Mouse (Mus musculus) limb, embryonic 10.5 days (tissue): ENCODE results near the gene Cdr1. TPM values are rescaled to one million over a fixed set of nuclear protein-coding genes. Genes with fewer than 3 reads are reported as not detected.

Source experiments
- DNase-seq: peaks from one replicate; pipeline ENCODE4 v3.0.0-alpha.2; 2017; ENCODE audit warnings: low spot score
- H3K27ac ChIP-seq: fragments of 300-500 bp; sonication (generic); 2 replicates; pipeline ENCODE4 v1.5.1; 2016; ENCODE audit warnings: mild to moderate bottlenecking
- H3K27me3 ChIP-seq: fragments of 300-500 bp; sonication (generic); 2 replicates; pipeline ENCODE4 v1.6.1; 2016; ENCODE audit warnings: low read depth, mild to moderate bottlenecking; ENCODE audit not compliant: poor library complexity, severe bottlenecking
- H3K36me3 ChIP-seq: fragments of 300-500 bp; sonication (generic); 2 replicates; pipeline ENCODE4 v1.6.1; 2016; ENCODE audit warnings: mild to moderate bottlenecking, moderate library complexity
- H3K4me1 ChIP-seq: fragments of 300-500 bp; sonication (generic); 2 replicates; pipeline ENCODE4 v1.6.1; 2016
- H3K4me3 ChIP-seq: fragments of 300-500 bp; sonication (generic); 2 replicates; pipeline ENCODE4 v1.5.1; 2016; ENCODE audit warnings: mild to moderate bottlenecking, moderate library complexity
- H3K9me3 ChIP-seq: fragments of 300-500 bp; sonication (generic); replicated peaks from 2 replicates; pipeline ENCODE4 v1.6.1; 2016; ENCODE audit warnings: mild to moderate bottlenecking
- WGBS: fragments of 180-500 bp; shearing (Covaris S2); methylation state at CpG from one replicate; pipeline ENCODE4 v1.1.7; 2016; 5-methylcytosine and 5-hydroxymethylcytosine counted together
- microRNA-seq: library from miRNA; unstranded; fragments of <30 nt; microRNA quantifications from one replicate; pipeline ENCODE4, GENCODE M21; 2017
- polyA plus RNA-seq: library from polyadenylated mRNA; unstranded; fragments of >200 nt; fragmentation: Nextera tagmentation; extraction: Ambion mirVana; gene quantifications from 2 replicates; pipeline ENCODE4 v1.2.1, GENCODE M21; 2016

Cdr1 gene
- polyA plus RNA-seq, result 0.10 TPM in 1 of 2 replicates, not detected in the other

DNA sequence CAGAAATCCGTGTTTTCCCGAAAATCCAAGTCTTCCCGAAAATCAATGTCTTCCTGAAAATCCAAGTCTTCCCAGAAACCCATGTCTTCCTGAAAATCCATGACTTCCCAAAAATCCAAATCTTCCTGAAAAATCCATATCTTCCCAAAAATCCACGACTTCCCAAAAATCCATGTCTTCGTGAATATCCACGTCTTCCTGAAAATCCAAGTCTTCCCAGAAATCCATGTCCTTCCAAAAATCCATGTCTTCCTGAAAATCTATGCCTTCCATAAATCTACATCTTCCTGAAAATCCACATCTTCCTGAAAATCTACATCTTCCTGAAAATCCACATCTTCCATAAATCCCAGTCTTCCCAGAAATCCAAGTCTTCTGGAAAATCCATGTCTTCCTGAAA lies at the start of gene Cdr1:
Gene Cdr1 (minus strand): TSS at position 101 of the 400 bp plus-strand sequence.
- no peaks in the 10 kb centered on the region for H3K4me1 ChIP-seq
- no peaks in the 10 kb centered on the region for H3K36me3 ChIP-seq
- no peak within 1 kb of the TSS for H3K4me3 ChIP-seq
- H3K9me3 ChIP-seq, result no peaks in the 10 kb centered on the region
- WGBS, result 97% methylated on average over 6 of the region's 6 CpGs
- DNase-seq, result no peak
- no peak within 1 kb of the TSS for H3K27ac ChIP-seq
- no peaks in the 10 kb centered on the region for H3K27me3 ChIP-seq

DNA sequence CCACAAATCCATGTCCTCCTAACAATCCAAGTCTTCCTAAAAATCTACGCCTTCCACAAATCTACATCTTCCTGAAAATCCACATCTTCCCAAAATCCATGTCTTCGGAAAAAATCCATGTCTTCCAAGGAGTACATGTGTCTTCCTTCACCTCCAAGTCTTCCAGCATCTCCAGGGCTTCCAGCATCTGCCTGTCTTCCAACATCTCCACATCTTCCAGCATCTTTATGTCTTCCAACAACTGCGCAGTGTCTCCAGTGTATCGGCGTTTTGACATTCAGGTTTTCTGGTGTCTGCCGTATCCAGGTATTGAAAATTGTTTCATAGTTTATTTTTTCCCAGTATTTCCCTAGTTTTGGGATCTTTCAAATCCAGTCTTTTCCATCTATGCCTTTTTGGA lies 511 bp upstream of the Cdr1 start:
- no peak for DNase-seq
- Histone ChIP-seq H3K36me3 (no peaks in the 10 kb centered on the region), H3K9me3 (no peaks in the 10 kb centered on the region), H3K4me3 (no peak overlapping the region), H3K27ac (no peak overlapping the region), H3K4me1 (no peaks in the 10 kb centered on the region), H3K27me3 (no peaks in the 10 kb centered on the region)
- WGBS, result 93% methylated on average over 6 of the region's 6 CpGs

DNA sequence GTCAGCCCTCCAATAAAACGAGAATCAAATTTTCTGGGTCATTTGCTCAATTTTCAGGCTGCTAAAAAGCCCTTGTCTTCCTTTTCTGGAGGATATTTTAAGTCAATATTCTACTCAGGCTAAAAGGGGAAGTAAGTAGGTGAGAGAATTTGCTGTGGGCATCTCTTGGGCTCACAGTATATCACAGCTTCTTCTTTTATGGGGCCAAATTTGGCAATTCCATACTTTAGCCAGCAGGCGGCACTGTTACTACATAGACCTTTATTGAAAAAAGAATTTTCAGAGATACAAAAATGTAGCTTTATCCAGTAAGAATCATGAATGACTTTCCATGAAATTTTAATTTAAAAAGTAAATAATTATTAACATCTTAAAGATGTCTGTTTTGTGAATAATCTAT lies 18.8 kb downstream of the Cdr1 start:
- no peak for DNase-seq
- H3K4me1 ChIP-seq, result no peaks in the 10 kb centered on the region

DNA sequence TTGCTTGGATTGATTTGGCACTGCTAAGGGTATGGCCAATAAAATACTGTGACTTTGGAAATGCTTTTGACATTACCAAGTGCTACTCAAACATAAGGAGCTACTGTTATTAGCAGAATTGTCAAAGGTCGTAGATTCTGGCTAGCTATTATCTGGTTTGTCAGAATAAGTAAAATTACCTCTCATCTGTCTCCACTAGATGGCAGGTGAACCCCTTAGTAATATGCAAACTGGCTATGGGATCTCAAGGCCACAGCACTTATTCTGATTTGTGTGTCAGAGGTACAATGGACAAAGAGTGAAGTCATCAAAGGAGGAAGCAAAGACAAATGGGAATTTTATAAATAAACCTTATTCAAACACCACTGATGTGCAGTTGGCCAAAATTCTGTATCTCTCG lies 24.1 kb downstream of the Cdr1 start:
- 83% methylated on average over 2 of the region's 2 CpGs for WGBS
- no peaks in the 10 kb centered on the region for H3K9me3 ChIP-seq
- no peaks in the 10 kb centered on the region for H3K27me3 ChIP-seq
- DNase-seq, result no peak
- no peak overlapping the region for H3K27ac ChIP-seq
- no peaks in the 10 kb centered on the region for H3K4me1 ChIP-seq
- no peak overlapping the region for H3K4me3 ChIP-seq
- no peaks in the 10 kb centered on the region for H3K36me3 ChIP-seq

More for the DNA sequence above, 18.8 kb downstream of the Cdr1 start:
- no peaks in the 10 kb centered on the region for H3K36me3 ChIP-seq
- H3K27me3 ChIP-seq, result no peaks in the 10 kb centered on the region
- H3K27ac ChIP-seq, result no peak overlapping the region
- no peaks in the 10 kb centered on the region for H3K9me3 ChIP-seq
- WGBS, result 44% methylated on average over 2 of the region's 2 CpGs
- H3K4me3 ChIP-seq, result no peak overlapping the region

DNA sequence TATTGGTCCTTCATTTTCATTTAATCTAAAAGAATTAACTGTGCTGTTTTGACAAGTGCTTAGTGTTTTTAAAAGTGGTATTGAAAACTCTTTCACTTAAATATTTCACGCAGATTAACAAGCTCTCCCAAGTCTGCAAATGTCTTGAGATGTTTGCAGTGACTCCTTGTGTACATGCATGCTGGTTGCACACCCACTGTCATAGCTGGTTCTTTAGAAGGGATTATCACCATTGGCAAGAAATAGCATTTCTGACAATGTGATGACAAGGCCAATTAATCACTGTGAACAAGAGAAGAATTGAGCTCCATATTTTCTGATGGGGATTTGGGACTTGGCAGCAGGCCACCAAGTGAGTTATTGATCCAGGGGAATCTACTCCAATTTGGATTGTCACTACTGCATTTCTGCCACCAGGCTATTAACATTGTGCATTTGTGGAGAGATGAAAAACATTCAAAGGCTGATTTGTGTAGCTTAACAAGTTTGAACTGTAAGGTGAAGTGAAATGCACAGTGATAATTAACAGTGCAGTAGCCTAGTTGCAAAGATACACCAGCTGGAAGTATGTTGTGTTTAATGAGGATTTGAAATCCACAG lies 30.6 kb downstream of the Cdr1 start:
- no peaks in the 10 kb centered on the region for H3K27me3 ChIP-seq
- H3K4me3 ChIP-seq, result no peak overlapping the region
- H3K27ac ChIP-seq, result no peak overlapping the region
- H3K4me1 ChIP-seq, result no peaks in the 10 kb centered on the region
- H3K36me3 ChIP-seq, result no peaks in the 10 kb centered on the region
- H3K9me3 ChIP-seq, result no peaks in the 10 kb centered on the region
- no peak for DNase-seq
- WGBS, result 81% methylated on average over 1 of the region's 1 CpGs

DNA sequence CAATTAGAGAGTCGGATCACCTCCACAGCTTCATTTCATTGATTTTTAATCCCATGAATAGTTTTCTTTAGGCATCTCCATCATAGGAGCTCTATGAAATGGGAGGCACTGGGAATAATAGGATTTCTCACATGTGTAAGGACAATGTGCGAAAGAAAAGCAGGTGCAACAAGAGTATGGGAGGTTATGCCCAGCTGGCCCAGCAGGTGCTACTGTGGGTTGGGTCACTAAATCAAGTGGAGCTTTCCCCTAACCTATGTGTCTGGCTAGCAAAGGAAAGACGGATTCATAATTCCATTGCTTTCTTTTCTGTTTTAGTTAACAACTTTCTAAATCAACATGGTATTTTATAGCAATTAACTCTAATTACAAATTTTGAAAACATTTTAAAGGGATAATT lies 31.1 kb downstream of the Cdr1 start:
- Histone ChIP-seq H3K4me3 (no peak overlapping the region), H3K27ac (no peak overlapping the region), H3K27me3 (no peaks in the 10 kb centered on the region), H3K9me3 (no peaks in the 10 kb centered on the region), H3K4me1 (no peaks in the 10 kb centered on the region), H3K36me3 (no peaks in the 10 kb centered on the region)
- WGBS, result 88% methylated on average over 3 of the region's 3 CpGs
- no peak for DNase-seq

DNA sequence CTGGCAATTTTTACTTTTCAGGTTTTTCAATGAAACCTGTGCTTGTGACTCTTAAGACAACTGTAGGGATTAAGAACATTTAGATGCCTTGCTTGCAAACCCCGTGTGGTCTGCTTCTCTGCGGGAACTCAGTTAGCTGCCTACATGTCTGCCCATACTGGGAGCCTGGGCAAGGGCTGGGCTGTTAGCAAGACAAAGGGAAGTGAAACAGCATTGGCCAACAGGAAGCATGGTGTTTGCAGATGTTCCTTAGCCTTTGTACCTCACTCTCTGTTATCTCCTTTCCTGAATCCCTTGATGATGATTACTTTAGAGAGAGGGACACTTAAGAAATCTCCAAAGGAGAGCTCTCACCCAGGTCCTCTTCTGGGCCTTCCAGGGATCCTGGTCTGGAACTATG lies 38.8 kb downstream of the Cdr1 start:
- Histone ChIP-seq H3K27ac (no peak overlapping the region), H3K9me3 (no peaks in the 10 kb centered on the region), H3K27me3 (no peaks in the 10 kb centered on the region), H3K36me3 (no peaks in the 10 kb centered on the region), H3K4me3 (no peak overlapping the region), H3K4me1 (no peaks in the 10 kb centered on the region)
- WGBS, result 35% methylated on average over 2 of the region's 2 CpGs
- no peak for DNase-seq

DNA sequence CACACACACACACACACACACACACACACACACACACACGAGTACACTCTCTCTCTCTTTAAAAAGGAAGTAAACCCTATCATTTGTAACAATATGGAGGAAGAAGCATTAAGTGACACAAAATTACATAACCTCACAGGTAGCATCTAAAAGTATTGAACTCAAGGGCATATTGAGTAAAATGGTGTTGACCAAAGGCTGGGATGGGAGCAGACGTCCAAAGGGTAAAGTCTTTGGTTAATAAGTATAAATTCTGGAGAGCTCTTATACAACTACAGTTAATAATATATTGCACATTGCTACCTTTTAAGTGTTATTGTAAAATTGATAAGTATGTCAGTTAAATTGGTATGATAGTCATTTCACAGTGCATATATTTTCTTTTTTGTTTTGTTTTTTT lies 39.9 kb downstream of the Cdr1 start:
- 78% methylated on average over 2 of the region's 2 CpGs for WGBS
- no peak overlapping the region for H3K4me3 ChIP-seq

DNA sequence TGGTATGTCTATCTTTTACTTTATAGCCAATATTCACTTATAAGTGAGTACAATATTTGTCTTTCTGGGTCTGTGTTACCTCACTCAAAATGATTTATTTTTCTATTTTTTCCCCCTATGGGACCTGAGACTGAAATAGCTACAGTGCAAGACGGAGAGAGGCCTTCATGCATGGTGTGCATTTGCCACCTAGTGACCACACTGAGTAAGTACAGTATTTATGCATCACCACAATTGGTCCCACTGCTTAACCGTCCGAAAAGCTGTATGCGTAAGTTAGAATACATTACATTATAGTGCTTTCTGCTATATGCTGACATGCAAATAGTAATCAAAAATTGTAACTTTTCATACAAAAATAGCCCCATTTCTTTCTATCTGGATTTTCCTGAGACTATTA lies 50.8 kb downstream of the Cdr1 start:
- no peak for DNase-seq
- 75% methylated on average over 4 of the region's 4 CpGs for WGBS
- H3K27me3 ChIP-seq, result no peaks in the 10 kb centered on the region
- no peaks in the 10 kb centered on the region for H3K36me3 ChIP-seq
- H3K4me3 ChIP-seq, result no peak overlapping the region
- no peaks in the 10 kb centered on the region for H3K9me3 ChIP-seq
- no peak overlapping the region for H3K27ac ChIP-seq
- no peaks in the 10 kb centered on the region for H3K4me1 ChIP-seq

More for the DNA sequence above, 39.9 kb downstream of the Cdr1 start:
- no peak for DNase-seq
- no peak overlapping the region for H3K27ac ChIP-seq
- H3K9me3 ChIP-seq, result no peaks in the 10 kb centered on the region
- no peaks in the 10 kb centered on the region for H3K4me1 ChIP-seq
- no peaks in the 10 kb centered on the region for H3K27me3 ChIP-seq
- no peaks in the 10 kb centered on the region for H3K36me3 ChIP-seq

Small RNA genes lying within 50 kb of the gene (microRNA-seq; reads per million reads assigned to microRNA genes)
- gene Gm24396, result not detected
